Mouse (Mus musculus) testis, adult 2 months (tissue): Measurements from ENCODE around the gene Gsg1l.

Experiments used
- CTCF ChIP-seq: fragments of 200-500 bp; IDR thresholded peaks from 2 replicates; pipeline ENCODE4 v1.5.1; 2012; ENCODE audit warnings: low read depth, mild to moderate bottlenecking, inconsistent platforms, low read length, moderate library complexity; ENCODE audit not compliant: control insufficient read depth, insufficient read depth, insufficient replicate concordance
- POLR2A ChIP-seq: fragments of 200-500 bp; IDR thresholded peaks from 2 replicates; pipeline ENCODE4 v1.6.1; 2012; ENCODE audit warnings: low read depth, mild to moderate bottlenecking, inconsistent platforms, low read length, moderate library complexity; ENCODE audit not compliant: control insufficient read depth

DNA sequence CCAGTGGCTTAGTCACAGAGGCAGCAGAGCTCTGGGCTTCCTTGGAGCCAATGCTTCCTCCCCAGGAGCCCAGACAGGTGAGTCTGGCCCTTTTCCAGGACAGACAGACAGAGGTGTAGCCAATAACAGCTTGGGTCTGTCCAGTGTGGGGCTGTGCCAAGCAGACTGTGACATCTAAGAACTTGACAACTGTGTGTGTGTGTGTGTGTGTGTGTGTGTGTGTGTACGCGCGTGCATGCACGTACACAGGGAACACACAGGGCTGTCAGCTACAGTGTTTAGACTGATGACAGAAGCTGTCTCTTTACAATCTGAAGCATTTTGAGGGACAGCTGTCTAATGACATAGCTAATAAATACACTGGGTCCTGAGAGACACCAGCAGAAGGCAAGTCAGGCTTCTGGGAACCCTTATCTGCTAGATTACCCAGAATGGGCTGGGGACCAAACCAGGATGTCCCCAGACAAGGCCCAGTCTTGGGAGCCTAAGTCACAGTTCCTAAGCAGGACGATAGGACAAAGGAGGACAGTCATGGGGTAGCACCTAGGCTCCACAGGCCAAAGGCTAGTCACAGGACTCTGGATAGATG, 42.9 kb downstream of the Gsg1l start:
- TF ChIP-seq CTCF = no peak
- TF ChIP-seq POLR2A = no peak
